Mouse (Mus musculus): ENCODE data around the gene Cdc42bpb. TPM values are rescaled to one million over a fixed set of nuclear protein-coding genes. Genes with fewer than 3 reads are reported as not detected.

Cdc42bpb gene
- polyA plus RNA-seq, 1 experiment from 2014 or later, result 32.4 TPM

GRCm38 (mm10) chr12:111412581-111413284 lies 35.2 kb upstream of the Cdc42bpb start:
- no peaks in the 10 kb centered on the region for H3K9me3 ChIP-seq
- H3K4me3 ChIP-seq, result peak overlapping the region; percentile 41
- H3K4me2 ChIP-seq (replicated peaks), result peak overlapping the region; percentile 68
- H3K36me3 ChIP-seq, result no peaks in the 10 kb centered on the region
- WGBS, result 12% methylated on average over 12 of the region's 12 CpGs
- peak; percentile 37 for ATAC-seq (ENCODE audit: low FRiP score, low read depth)
- peak overlapping the region; percentile 48; the same call in 1 of the 2 replicates for H3K9ac ChIP-seq
- H3K4me1 ChIP-seq, result peaks cover 39% of the 10 kb centered on the region
- peaks cover 45% of the 10 kb centered on the region for H3K27me3 ChIP-seq
- peak overlapping the region; percentile 29 for H3K27ac ChIP-seq

GRCm38 (mm10) chr12:111411631-111412355 lies 34.3 kb upstream of the Cdc42bpb start:
- H3K4me3 ChIP-seq, result no peak overlapping the region
- H3K27me3 ChIP-seq, result peaks cover 50% of the 10 kb centered on the region
- no peak overlapping the region; the same call in 1 of the 2 replicates for H3K9ac ChIP-seq
- WGBS, result 69% methylated on average over 8 of the region's 8 CpGs
- H3K4me1 ChIP-seq, result peaks cover 32% of the 10 kb centered on the region
- no peaks in the 10 kb centered on the region for H3K36me3 ChIP-seq
- no peak for ATAC-seq (ENCODE audit: low FRiP score, low read depth)
- no peaks in the 10 kb centered on the region for H3K9me3 ChIP-seq
- peak overlapping the region; percentile 11; the same call in 1 of the 2 replicates for H3K27ac ChIP-seq
- H3K4me2 ChIP-seq (replicated peaks), result no peak overlapping the region

DNA sequence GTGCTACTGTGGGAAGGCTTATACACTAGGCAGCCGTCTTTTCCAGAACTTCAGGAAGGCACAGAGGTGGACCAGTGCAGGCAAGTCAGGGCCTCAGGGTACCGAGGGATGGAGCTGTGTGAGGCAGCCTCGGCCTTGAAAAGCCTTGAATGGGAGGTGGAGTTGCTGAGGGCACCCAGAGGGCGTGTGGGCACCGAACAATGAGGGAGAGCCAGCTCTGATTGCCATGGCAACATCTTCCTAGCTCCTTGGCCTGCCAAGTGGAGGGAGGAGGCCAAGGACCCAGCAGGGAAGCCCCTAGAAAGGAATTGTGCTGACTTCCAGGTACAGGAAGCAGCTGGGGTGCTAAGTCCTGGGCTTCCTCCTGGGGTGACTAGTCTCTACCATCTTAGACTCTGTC lies 32.1 kb upstream of the Cdc42bpb start:
- H3K4me2 ChIP-seq (replicated peaks), result no peak overlapping the region

GRCm38 (mm10) chr12:111406622-111407021 lies 29.1 kb upstream of the Cdc42bpb start, which contains the start of gene Lbhd2:
Gene Lbhd2 (plus strand): TSS chr12:111406809.
- Histone ChIP-seq H3K27me3 (peaks cover 70% of the 10 kb centered on the region), H3K36me3 (no peaks in the 10 kb centered on the region), H3K4me3 (peak within 1 kb of the TSS; percentile 38), H3K27ac (no peak within 1 kb of the TSS), H3K9me3 (no peaks in the 10 kb centered on the region), H3K9ac (peak within 1 kb of the TSS; percentile 27; the same call in 1 of the 2 replicates), H3K4me1 (peaks cover 16% of the 10 kb centered on the region), H3K4me2 (replicated peaks) (peak within 1 kb of the TSS; percentile 61)
- WGBS, result 2% methylated on average over 21 of the region's 24 CpGs
- no peak for ATAC-seq (ENCODE audit: low FRiP score, low read depth)

More for the DNA sequence above, 32.1 kb upstream of the Cdc42bpb start:
- H3K4me3 ChIP-seq, result no peak overlapping the region
- no peak for ATAC-seq (ENCODE audit: low FRiP score, low read depth)
- peaks cover 33% of the 10 kb centered on the region for H3K4me1 ChIP-seq
- 35% methylated on average over 5 of the region's 5 CpGs for WGBS
- H3K27me3 ChIP-seq, result peaks cover 57% of the 10 kb centered on the region
- no peaks in the 10 kb centered on the region for H3K36me3 ChIP-seq
- no peaks in the 10 kb centered on the region for H3K9me3 ChIP-seq
- H3K27ac ChIP-seq, result no peak overlapping the region
- H3K9ac ChIP-seq, result no peak overlapping the region

- Histone ChIP-seq H3K27ac (no peak overlapping the region), H3K9me3 (no peaks in the 10 kb centered on the region), H3K4me1 (peaks cover 12% of the 10 kb centered on the region), H3K27me3 (peaks cover 66% of the 10 kb centered on the region), H3K9ac (no peak overlapping the region), H3K4me3 (no peak overlapping the region), H3K4me2 (replicated peaks) (no peak overlapping the region), H3K36me3 (no peaks in the 10 kb centered on the region)
- ATAC-seq (ENCODE audit: low FRiP score, low read depth), result no peak
- WGBS, result 53% methylated on average over 10 of the region's 10 CpGs
These were observed 27.4 kb upstream of the Cdc42bpb start for GRCm38 (mm10) chr12:111404880-111405279.

GRCm38 (mm10) chr12:111401454-111402184 lies 24.1 kb upstream of the Cdc42bpb start:
- Histone ChIP-seq H3K36me3 (no peaks in the 10 kb centered on the region), H3K4me1 (peaks cover 8% of the 10 kb centered on the region), H3K9me3 (no peaks in the 10 kb centered on the region), H3K4me2 (replicated peaks) (no peak overlapping the region), H3K27ac (no peak overlapping the region), H3K27me3 (peaks cover 55% of the 10 kb centered on the region), H3K9ac (no peak overlapping the region), H3K4me3 (no peak overlapping the region)
- ATAC-seq (ENCODE audit: low FRiP score, low read depth), result peak; percentile 68; the same call in 1 of the 2 replicates
- WGBS, result 13% methylated on average over 15 of the region's 15 CpGs

GRCm38 (mm10) chr12:111396997-111397396 lies 19.5 kb upstream of the Cdc42bpb start:
- Histone ChIP-seq H3K4me1 (peaks cover 5% of the 10 kb centered on the region; the same call in 1 of the 2 replicates), H3K27ac (no peak overlapping the region), H3K9ac (peak overlapping the region; percentile 13; the same call in 1 of the 2 replicates), H3K36me3 (no peaks in the 10 kb centered on the region), H3K4me2 (replicated peaks) (no peak overlapping the region), H3K27me3 (peaks cover 31% of the 10 kb centered on the region), H3K4me3 (no peak overlapping the region), H3K9me3 (no peaks in the 10 kb centered on the region)
- no peak for ATAC-seq (ENCODE audit: low FRiP score, low read depth)
- 70% methylated on average over 5 of the region's 5 CpGs for WGBS

DNA sequence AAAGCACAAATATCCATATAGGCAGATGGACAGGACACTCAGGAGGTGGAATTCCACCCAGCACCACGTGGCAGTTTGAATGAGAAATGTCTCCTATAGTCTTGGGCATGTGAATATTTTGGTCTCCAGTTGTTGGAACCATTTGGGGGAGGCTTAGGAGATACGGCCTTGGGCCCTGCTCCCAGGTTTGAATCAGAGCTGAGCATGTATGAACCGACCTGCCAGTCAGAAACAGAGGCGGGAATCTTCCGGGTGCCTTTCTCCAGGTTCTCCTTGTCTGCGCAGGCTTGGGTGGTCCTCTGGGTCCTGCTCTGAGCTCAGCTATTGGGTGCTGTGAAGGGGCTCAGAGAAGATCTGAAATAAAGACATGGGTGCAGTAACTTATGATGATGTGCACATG lies 16.5 kb upstream of the Cdc42bpb start:
- Histone ChIP-seq H3K27me3 (peaks cover 20% of the 10 kb centered on the region), H3K4me2 (replicated peaks) (no peak overlapping the region), H3K4me1 (no peaks in the 10 kb centered on the region), H3K27ac (no peak overlapping the region), H3K36me3 (no peaks in the 10 kb centered on the region), H3K9me3 (no peaks in the 10 kb centered on the region), H3K4me3 (no peak overlapping the region), H3K9ac (no peak overlapping the region)
- no peak for ATAC-seq (ENCODE audit: low FRiP score, low read depth)
- WGBS, result 77% methylated on average over 6 of the region's 6 CpGs

DNA sequence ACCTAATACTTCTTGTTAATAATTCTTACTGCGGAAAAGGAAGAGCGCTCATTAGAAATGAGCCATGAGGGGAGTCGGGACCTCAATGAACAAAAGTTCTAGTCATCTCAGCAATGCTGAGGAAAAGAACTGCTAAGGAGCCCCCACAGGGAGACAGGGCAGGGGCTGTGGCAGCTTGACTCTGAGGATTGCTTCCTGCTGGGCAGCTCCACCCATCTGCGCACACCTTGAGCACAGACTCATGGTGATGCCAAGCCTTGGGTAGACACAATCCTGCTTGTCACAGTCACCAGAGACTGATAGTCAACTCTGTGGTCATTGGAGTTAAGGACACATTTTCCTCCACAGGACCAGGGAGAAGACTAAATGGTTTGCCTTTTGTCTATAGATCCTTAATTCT lies 9.6 kb upstream of the Cdc42bpb start:
- Histone ChIP-seq H3K4me2 (replicated peaks) (no peak overlapping the region), H3K4me1 (peaks cover 9% of the 10 kb centered on the region; the same call in 1 of the 2 replicates), H3K4me3 (no peak overlapping the region), H3K9ac (no peak overlapping the region), H3K27me3 (no peaks in the 10 kb centered on the region), H3K36me3 (no peaks in the 10 kb centered on the region), H3K27ac (no peak overlapping the region), H3K9me3 (no peaks in the 10 kb centered on the region)
- ATAC-seq (ENCODE audit: low FRiP score, low read depth), result no peak
- WGBS, result 91% methylated on average over 4 of the region's 4 CpGs

GRCm38 (mm10) chr12:111386642-111387120 lies 9.2 kb upstream of the Cdc42bpb start:
- Histone ChIP-seq H3K4me3 (no peak overlapping the region), H3K9me3 (no peaks in the 10 kb centered on the region), H3K4me2 (replicated peaks) (no peak overlapping the region), H3K27me3 (no peaks in the 10 kb centered on the region), H3K4me1 (peaks cover 9% of the 10 kb centered on the region; the same call in 1 of the 2 replicates), H3K36me3 (no peaks in the 10 kb centered on the region), H3K9ac (no peak overlapping the region), H3K27ac (no peak overlapping the region)
- peak; percentile 40; the same call in 1 of the 2 replicates for ATAC-seq (ENCODE audit: low FRiP score, low read depth)
- 64% methylated on average over 8 of the region's 8 CpGs for WGBS

DNA sequence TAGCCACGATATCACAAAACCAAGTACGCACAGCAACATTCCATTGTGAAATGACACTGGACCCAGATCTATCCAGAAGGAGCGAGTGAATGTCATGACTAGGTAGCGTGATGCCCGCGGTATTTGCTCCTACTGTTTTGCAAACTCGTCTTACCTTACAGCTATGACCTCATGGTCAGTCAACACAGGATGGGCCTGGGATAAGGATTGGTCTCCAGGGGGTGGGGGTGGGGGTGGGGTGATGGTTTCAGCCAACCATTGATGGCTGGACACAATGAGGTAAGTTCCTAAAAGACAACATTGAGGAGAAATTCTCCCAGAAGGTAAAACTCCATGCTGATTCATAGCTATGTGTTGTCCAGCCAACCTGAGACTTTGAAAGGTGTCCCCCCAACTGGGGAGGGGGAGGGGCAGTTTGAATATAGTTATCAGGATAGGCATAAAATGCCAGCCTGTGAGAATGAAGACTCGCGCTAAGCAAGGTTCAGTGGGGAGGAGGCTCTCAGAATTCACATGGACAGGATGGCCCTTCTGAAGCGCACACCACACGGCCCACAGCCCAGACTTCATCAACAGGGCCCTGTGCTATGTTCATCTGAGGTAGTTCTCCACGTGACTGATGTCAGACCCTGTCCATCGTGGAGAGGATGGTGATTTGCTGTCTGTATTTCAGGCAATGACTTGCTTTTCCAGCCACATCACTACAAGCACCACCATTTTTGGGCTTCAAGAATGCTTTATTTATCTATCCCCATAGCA lies 8.5 kb upstream of the Cdc42bpb start:
- Histone ChIP-seq H3K4me1 (peaks cover 9% of the 10 kb centered on the region; the same call in 1 of the 2 replicates), H3K36me3 (no peaks in the 10 kb centered on the region), H3K4me3 (no peak overlapping the region), H3K27me3 (no peaks in the 10 kb centered on the region), H3K9ac (no peak overlapping the region), H3K27ac (no peak overlapping the region), H3K9me3 (no peaks in the 10 kb centered on the region), H3K4me2 (replicated peaks) (no peak overlapping the region)
- 87% methylated on average over 13 of the region's 13 CpGs for WGBS
- no peak for ATAC-seq (ENCODE audit: low FRiP score, low read depth)
